Mouse (Mus musculus) myocyte (in vitro differentiated cells): ENCODE data around the gene Atp13a5.

Experiments
- MAX ChIP-seq: IDR thresholded peaks from one replicate; pipeline ENCODE4 v1.6.1; 2011; ENCODE audit warnings: low read depth, mild to moderate bottlenecking, control low read depth
- POLR2A ChIP-seq: IDR thresholded peaks from one replicate; pipeline ENCODE4 v1.6.1; 2011; ENCODE audit warnings: low read depth, mild to moderate bottlenecking, control low read depth, moderate library complexity; ENCODE audit not compliant: insufficient read length
- REST ChIP-seq: IDR thresholded peaks from one replicate; pipeline ENCODE4 v1.6.1; 2011; ENCODE audit warnings: mild to moderate bottlenecking, control low read depth, moderate library complexity; ENCODE audit not compliant: insufficient read depth, insufficient read length
- SRF ChIP-seq: IDR thresholded peaks from one replicate; pipeline ENCODE4 v1.6.1; 2011; ENCODE audit warnings: low read depth; ENCODE audit not compliant: control insufficient read depth, insufficient read length
- USF1 ChIP-seq: IDR thresholded peaks from one replicate; pipeline ENCODE4 v1.6.1; 2011; ENCODE audit warnings: low read depth, mild to moderate bottlenecking, control low read depth, moderate library complexity

GRCm38 (mm10) chr16:29315391-29315790 is 63.1 kb downstream of the Atp13a5 start:
- TF ChIP-seq MAX (no peak), POLR2A (no peak), SRF (no peak), REST (no peak), USF1 (no peak)
